Mouse (Mus musculus) ES-Bruce4 (cell line): ENCODE measurements around the gene Trim15.

ENCODE experiments used
- CTCF ChIP-seq: IDR thresholded peaks from one replicate; pipeline ENCODE4 v1.8.1; 2011; ENCODE audit warnings: low read depth, low read length
- EP300 ChIP-seq: IDR thresholded peaks from 2 replicates; pipeline ENCODE4 v1.6.1; 2011; ENCODE audit warnings: low read depth, low read length; ENCODE audit not compliant: insufficient read depth
- POLR2A ChIP-seq: IDR thresholded peaks from one replicate; pipeline ENCODE4 v1.8.1; 2011; ENCODE audit warnings: low read length; ENCODE audit not compliant: insufficient read depth

- TF ChIP-seq POLR2A (no peak), CTCF (peak; percentile 63), EP300 (no peak)
These were observed 43.0 kb downstream of the Trim15 start for GRCm38 (mm10) chr17:36824005-36824404.
